Mouse (Mus musculus) liver, adult 2 months (tissue): ENCODE measurements around the gene Prr7. TPM values are rescaled to one million over a fixed set of nuclear protein-coding genes. Genes with fewer than 3 reads are reported as not detected.

ENCODE experiments used
- DNase-seq: peaks from one replicate; pipeline ENCODE4 v3.0.0-alpha.2; 2011; ENCODE audit warnings: low read depth, low spot score; ENCODE audit errors: extremely low read depth
- H3K27ac ChIP-seq: fragments of 200-500 bp; replicated peaks from 2 replicates; pipeline ENCODE4 v1.5.1; 2012; ENCODE audit warnings: low read depth, mild to moderate bottlenecking, control low read depth, inconsistent platforms, low read length; ENCODE audit not compliant: insufficient read depth
- H3K27me3 ChIP-seq: fragments of 200-500 bp; 2 replicates; pipeline ENCODE4 v1.6.1; 2012; ENCODE audit warnings: mild to moderate bottlenecking, moderate library complexity, low read length, inconsistent platforms; ENCODE audit not compliant: control insufficient read depth, insufficient read depth
- H3K36me3 ChIP-seq: fragments of 200-500 bp; 2 replicates; pipeline ENCODE4 v1.6.1; 2012; ENCODE audit warnings: low read length, inconsistent platforms; ENCODE audit not compliant: control insufficient read depth, insufficient read depth
- H3K4me1 ChIP-seq: fragments of 200-500 bp; 2 replicates; pipeline ENCODE4 v1.6.1; 2011; ENCODE audit warnings: low read length; ENCODE audit not compliant: control insufficient read depth, insufficient read depth
- H3K4me3 ChIP-seq: fragments of 200-500 bp; 2 replicates; pipeline ENCODE4 v1.5.1; 2011; ENCODE audit warnings: low read depth, mild to moderate bottlenecking, control low read depth, low read length, moderate library complexity; ENCODE audit not compliant: insufficient read depth
- H3K79me2 ChIP-seq: fragments of 200-500 bp; 2 replicates; pipeline ENCODE4 v1.6.1; 2012; ENCODE audit warnings: inconsistent platforms, mild to moderate bottlenecking, low read length, moderate library complexity; ENCODE audit not compliant: control insufficient read depth, insufficient read depth
- H3K9ac ChIP-seq: fragments of 200-500 bp; 2 replicates; pipeline ENCODE4 v1.6.1; 2012; ENCODE audit warnings: low read depth, mild to moderate bottlenecking, control low read depth, inconsistent platforms, low read length
- CTCF ChIP-seq: fragments of 200-500 bp; IDR thresholded peaks from 2 replicates; pipeline ENCODE4 v1.5.1; 2011; ENCODE audit warnings: low read depth, low read length, control low read depth
- POLR2A ChIP-seq: fragments of 200-500 bp; IDR thresholded peaks from 2 replicates; pipeline ENCODE4 v1.6.1; 2011; ENCODE audit warnings: low read length, control low read depth; ENCODE audit not compliant: insufficient read depth; ENCODE audit errors: extremely low read depth
- WGBS: fragments of 180-500 bp; shearing (Covaris S2); methylation state at CpG from one replicate; pipeline ENCODE4 v1.1.7; 2018; 5-methylcytosine and 5-hydroxymethylcytosine counted together
- polyA plus RNA-seq: library from polyadenylated mRNA; depleted of rRNA; stranded (reverse); fragments of >200 nt; gene quantifications from 2 replicates; pipeline ENCODE4 v1.2.3, GENCODE M21; 2012
- total RNA-seq: library from RNA; depleted of rRNA; stranded (reverse); fragments of >200 nt; gene quantifications from 2 replicates; pipeline ENCODE4 v1.2.3, GENCODE M21; 2014

Gene Prr7
- total and polyA plus RNA-seq, 2 experiments = 0.31 TPM; not detected in 1

DNA sequence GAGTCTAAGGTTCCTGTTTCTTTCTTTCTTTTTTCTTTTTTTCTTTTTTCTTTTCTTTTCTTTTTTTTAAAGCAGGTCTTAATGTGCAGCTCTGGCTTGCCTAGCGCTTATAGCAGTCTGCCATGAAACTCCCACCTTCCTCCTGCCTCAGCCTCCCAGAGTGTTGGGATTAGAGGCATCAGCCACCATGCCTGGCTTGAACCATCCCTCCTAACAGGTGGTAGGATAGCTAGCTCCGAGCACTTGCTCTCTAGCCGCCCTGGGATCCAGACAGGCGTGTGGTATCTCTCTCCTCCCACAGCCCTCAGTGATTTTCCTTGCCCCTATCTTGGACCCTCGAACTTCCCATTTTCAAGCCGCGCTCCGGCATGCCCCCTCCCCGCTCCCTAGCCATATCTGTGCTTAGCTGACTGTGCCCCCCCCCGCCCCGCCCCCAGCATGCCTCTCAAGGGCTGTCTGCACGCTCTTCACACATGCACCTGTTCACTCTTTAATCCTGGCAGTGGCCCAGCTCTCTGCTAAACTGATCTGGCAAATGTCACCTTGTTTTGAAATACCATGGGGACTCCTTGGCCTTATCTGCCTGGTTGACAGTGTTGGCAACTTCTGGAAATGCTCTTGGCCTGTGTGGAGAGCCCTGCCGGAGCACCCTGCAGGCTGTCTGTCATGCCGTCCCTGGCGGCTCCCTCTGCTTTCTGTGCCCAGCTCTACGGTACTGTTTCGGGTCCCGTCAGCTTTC lies 31.0 kb downstream of the Prr7 start:
- Histone ChIP-seq H3K4me3 (no peak overlapping the region), H3K27me3 (no peaks in the 10 kb centered on the region), H3K79me2 (no peaks in the 10 kb centered on the region), H3K27ac (no peak overlapping the region), H3K9ac (no peak overlapping the region), H3K36me3 (no peaks in the 10 kb centered on the region), H3K4me1 (peaks cover 3% of the 10 kb centered on the region)
- peak; percentile 97 for DNase-seq
- 20% methylated on average over 18 of the region's 18 CpGs for WGBS
- TF ChIP-seq CTCF = 0 out of 2 replicates have a peak, but pooled peaks have one; percentile 10
- no peak for TF ChIP-seq POLR2A

DNA sequence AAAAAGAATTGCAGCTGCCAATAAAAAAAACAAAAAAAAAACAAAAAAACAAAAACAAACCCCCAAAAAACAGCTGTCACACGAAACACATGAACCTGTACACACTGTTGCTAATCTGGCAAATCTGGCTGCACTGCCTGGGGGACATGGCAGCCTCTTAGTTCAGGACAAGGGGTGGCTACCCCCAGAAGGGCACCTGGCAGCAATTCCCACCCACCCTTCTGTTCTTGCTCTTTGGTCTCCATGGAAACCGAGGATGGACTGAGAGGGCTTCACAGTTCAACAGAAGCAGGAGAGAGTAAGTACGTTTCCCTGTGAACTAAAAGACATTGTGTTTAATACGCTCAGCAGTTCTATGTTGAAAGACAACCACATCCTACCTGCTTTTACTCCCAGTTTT lies 31.6 kb downstream of the Prr7 start:
- Histone ChIP-seq H3K79me2 (no peaks in the 10 kb centered on the region), H3K36me3 (no peaks in the 10 kb centered on the region), H3K9ac (no peak overlapping the region), H3K27me3 (no peaks in the 10 kb centered on the region), H3K27ac (no peak overlapping the region), H3K4me1 (peaks cover 3% of the 10 kb centered on the region), H3K4me3 (no peak overlapping the region)
- WGBS = 68% methylated on average over 4 of the region's 4 CpGs
- DNase-seq = no peak
- TF ChIP-seq CTCF (no peak), POLR2A (no peak)

DNA sequence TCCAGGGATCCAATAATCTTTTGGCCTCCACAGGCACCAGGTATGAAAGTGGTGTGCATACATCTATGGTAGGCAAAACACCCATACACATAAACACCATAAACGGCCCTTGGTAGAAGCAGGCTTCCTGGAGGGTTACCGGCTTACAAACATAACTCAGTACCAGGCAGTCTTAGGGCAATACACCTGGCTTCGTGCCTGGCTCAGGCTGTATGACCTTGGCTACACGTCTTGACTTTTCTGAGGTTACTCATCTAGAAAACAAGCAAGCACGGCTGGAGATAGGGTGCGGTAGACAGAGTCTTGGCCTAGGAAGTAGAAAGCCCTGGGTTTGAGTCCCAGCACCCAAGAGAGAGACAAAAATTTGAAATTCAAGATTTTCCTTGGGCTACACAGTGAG lies 32.6 kb downstream of the Prr7 start:
- Histone ChIP-seq H3K4me1 (peaks cover 3% of the 10 kb centered on the region), H3K36me3 (no peaks in the 10 kb centered on the region), H3K79me2 (no peaks in the 10 kb centered on the region), H3K9ac (no peak overlapping the region), H3K27ac (no peak overlapping the region), H3K27me3 (no peaks in the 10 kb centered on the region), H3K4me3 (no peak overlapping the region)
- no peak for TF ChIP-seq CTCF
- no peak for TF ChIP-seq POLR2A
- DNase-seq = no peak
- WGBS = 87% methylated on average over 6 of the region's 6 CpGs

- H3K79me2 ChIP-seq = no peaks in the 10 kb centered on the region
- H3K4me1 ChIP-seq = peaks cover 3% of the 10 kb centered on the region
- H3K4me3 ChIP-seq = no peak overlapping the region
- no peaks in the 10 kb centered on the region; the same call in 1 of the 2 replicates for H3K36me3 ChIP-seq
- TF ChIP-seq CTCF = no peak
- no peak for TF ChIP-seq POLR2A
- H3K27ac ChIP-seq = no peak overlapping the region
- no peak for DNase-seq
- no peak overlapping the region for H3K9ac ChIP-seq
- WGBS = 85% methylated on average over 11 of the region's 11 CpGs
- H3K27me3 ChIP-seq = no peaks in the 10 kb centered on the region
Measured at GRCm38 (mm10) chr13:55498906-55499305, 34.8 kb downstream of the Prr7 start.

- WGBS = 79% methylated on average over 10 of the region's 10 CpGs
- peaks cover 2% of the 10 kb centered on the region for H3K4me1 ChIP-seq
- H3K27me3 ChIP-seq = no peaks in the 10 kb centered on the region
- H3K79me2 ChIP-seq = no peaks in the 10 kb centered on the region
- no peak overlapping the region for H3K9ac ChIP-seq
- H3K36me3 ChIP-seq = peaks cover 2% of the 10 kb centered on the region; the same call in 1 of the 2 replicates
- H3K27ac ChIP-seq = no peak overlapping the region
- TF ChIP-seq POLR2A (no peak), CTCF (no peak)
- no peak for DNase-seq
- H3K4me3 ChIP-seq = no peak overlapping the region
Measured at GRCm38 (mm10) chr13:55500575-55500974, 36.5 kb downstream of the Prr7 start.

DNA sequence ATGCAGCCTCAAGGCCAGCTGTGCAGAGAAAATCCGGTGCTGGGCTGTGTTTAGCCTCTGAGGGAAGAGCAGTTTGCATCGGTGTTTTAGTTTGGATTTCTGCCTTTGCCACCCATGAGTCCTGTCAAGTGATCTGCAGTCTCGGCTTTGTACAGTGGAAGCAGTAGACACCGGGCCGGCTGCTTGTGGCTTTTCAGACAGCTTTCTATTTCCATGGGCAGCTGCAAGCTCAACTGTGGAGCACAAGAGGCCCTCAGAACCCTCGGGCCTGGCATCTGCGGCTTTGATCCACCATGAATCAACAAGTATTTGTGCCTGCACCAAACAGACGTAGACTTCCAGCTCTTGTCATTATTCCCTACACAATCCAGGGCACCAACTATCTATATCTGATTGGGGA lies 38.3 kb downstream of the Prr7 start:
- TF ChIP-seq CTCF (no peak), POLR2A (no peak)
- Histone ChIP-seq H3K4me3 (no peak overlapping the region), H3K9ac (no peak overlapping the region), H3K36me3 (peaks cover 2% of the 10 kb centered on the region; the same call in 1 of the 2 replicates), H3K79me2 (no peaks in the 10 kb centered on the region), H3K27me3 (no peaks in the 10 kb centered on the region), H3K4me1 (no peaks in the 10 kb centered on the region), H3K27ac (no peak overlapping the region)
- no peak for DNase-seq
- 89% methylated on average over 8 of the region's 8 CpGs for WGBS
